Mouse (Mus musculus): ENCODE results near the gene Ints6. TPM values are rescaled to one million over a fixed set of nuclear protein-coding genes. Genes with fewer than 3 reads are reported as not detected.
"Not testable (repeated sequence)": the region's sequence is repeated elsewhere in the genome, so short reads cannot be mapped to it uniquely, and the experiment has no call there.

Gene Ints6
- polyA plus RNA-seq, 1 experiment from 2014 or later, result 24.5 TPM

DNA sequence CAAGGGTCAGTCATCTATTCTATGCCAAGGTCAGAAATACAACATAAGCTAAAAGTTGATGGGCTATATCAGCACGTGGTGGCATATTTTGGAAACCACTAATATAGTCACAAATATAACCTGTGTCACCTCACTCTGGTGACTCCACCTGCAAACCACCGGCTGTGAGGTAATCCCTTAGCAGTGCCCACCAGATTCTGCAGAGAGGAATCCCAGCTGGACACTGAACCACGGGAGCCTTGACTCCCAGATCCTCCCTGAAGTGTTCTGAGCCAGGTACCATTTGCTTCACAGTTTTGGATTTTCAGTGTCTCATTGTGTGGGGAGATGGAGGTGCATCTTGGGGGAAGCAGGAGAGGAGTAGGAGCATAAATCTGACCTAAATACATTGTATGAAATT lies 110.6 kb downstream of the Ints6 start:
- WGBS, result 75% methylated on average over 3 of the region's 3 CpGs
- Histone ChIP-seq H3K36me3 (ENCODE audit: control insufficient read depth, insufficient read depth, low read length) (no peaks in the 10 kb centered on the region), H3K4me1 (replicated peaks; ENCODE audit: control insufficient read depth, insufficient read depth, low read length) (no peaks in the 10 kb centered on the region), H3K9me3 (ENCODE audit: control insufficient read depth, low read length) (no peaks in the 10 kb centered on the region), H3K9ac (ENCODE audit: low read depth, low read length) (no peak overlapping the region), H3K27me3 (ENCODE audit: control insufficient read depth, insufficient read depth, low read length) (no peaks in the 10 kb centered on the region), H3K4me2 (replicated peaks; ENCODE audit: low read depth, low read length) (no peak overlapping the region), H3K4me3 (ENCODE audit: low read depth, low read length) (no peak overlapping the region), H3K27ac (ENCODE audit: low read depth, low read length) (no peak overlapping the region)
- no peak for DNase-seq (ENCODE audit: low spot score)
- no peak for ATAC-seq (ENCODE audit: low FRiP score)

GRCm38 (mm10) chr14:62648405-62648804 lies 112.6 kb downstream of the Ints6 start:
- ATAC-seq (ENCODE audit: low FRiP score) (no peak), DNase-seq (ENCODE audit: low spot score) (no peak)
- Histone ChIP-seq H3K4me1 (replicated peaks; ENCODE audit: control insufficient read depth, insufficient read depth, low read length) (no peaks in the 10 kb centered on the region), H3K36me3 (ENCODE audit: control insufficient read depth, insufficient read depth, low read length) (no peaks in the 10 kb centered on the region), H3K27me3 (ENCODE audit: control insufficient read depth, insufficient read depth, low read length) (no peaks in the 10 kb centered on the region), H3K27ac (ENCODE audit: low read depth, low read length) (no peak overlapping the region), H3K4me2 (replicated peaks; ENCODE audit: low read depth, low read length) (no peak overlapping the region), H3K9ac (ENCODE audit: low read depth, low read length) (no peak overlapping the region), H3K4me3 (ENCODE audit: low read depth, low read length) (no peak overlapping the region), H3K9me3 (ENCODE audit: control insufficient read depth, low read length) (no peaks in the 10 kb centered on the region)
- 88% methylated on average over 6 of the region's 6 CpGs for WGBS

- H3K27ac ChIP-seq (ENCODE audit: low read depth, low read length); ATAC-seq (ENCODE audit: low FRiP score); DNase-seq (ENCODE audit: low spot score); H3K4me1 ChIP-seq (replicated peaks; ENCODE audit: control insufficient read depth, insufficient read depth, low read length); H3K36me3 ChIP-seq (ENCODE audit: control insufficient read depth, insufficient read depth, low read length); H3K4me2 ChIP-seq (replicated peaks; ENCODE audit: low read depth, low read length); H3K9ac ChIP-seq (ENCODE audit: low read depth, low read length); H3K4me3 ChIP-seq (ENCODE audit: low read depth, low read length); H3K27me3 ChIP-seq (ENCODE audit: control insufficient read depth, insufficient read depth, low read length); H3K9me3 ChIP-seq (ENCODE audit: control insufficient read depth, low read length): not testable (repeated sequence)
- WGBS, result 89% methylated on average over 6 of the region's 7 CpGs
Measured at GRCm38 (mm10) chr14:62642368-62642767, 118.6 kb downstream of the Ints6 start.

GRCm38 (mm10) chr14:62640396-62640795 lies 120.6 kb downstream of the Ints6 start:
- H3K27me3 ChIP-seq (ENCODE audit: control insufficient read depth, insufficient read depth, low read length), result no peaks in the 10 kb centered on the region; the same call in 1 of the 2 replicates
- ATAC-seq (ENCODE audit: low FRiP score) (no peak), DNase-seq (ENCODE audit: low spot score) (no peak)
- no peaks in the 10 kb centered on the region for H3K36me3 ChIP-seq (ENCODE audit: control insufficient read depth, insufficient read depth, low read length)
- no peak overlapping the region for H3K4me3 ChIP-seq (ENCODE audit: low read depth, low read length)
- no peak overlapping the region for H3K9ac ChIP-seq (ENCODE audit: low read depth, low read length)
- H3K4me2 ChIP-seq (replicated peaks; ENCODE audit: low read depth, low read length), result no peak overlapping the region
- 66% methylated on average over 4 of the region's 4 CpGs for WGBS
- no peak overlapping the region for H3K27ac ChIP-seq (ENCODE audit: low read depth, low read length)
- no peaks in the 10 kb centered on the region for H3K4me1 ChIP-seq (replicated peaks; ENCODE audit: control insufficient read depth, insufficient read depth, low read length)
- H3K9me3 ChIP-seq (ENCODE audit: control insufficient read depth, low read length), result no peaks in the 10 kb centered on the region

- H3K4me3 ChIP-seq (ENCODE audit: low read depth, low read length), result no peak overlapping the region
- 88% methylated on average over 5 of the region's 5 CpGs for WGBS
- ATAC-seq (ENCODE audit: low FRiP score) (no peak), DNase-seq (ENCODE audit: low spot score) (no peak)
- H3K9me3 ChIP-seq (ENCODE audit: control insufficient read depth, low read length), result no peaks in the 10 kb centered on the region
- H3K9ac ChIP-seq (ENCODE audit: low read depth, low read length), result no peak overlapping the region
- no peaks in the 10 kb centered on the region for H3K36me3 ChIP-seq (ENCODE audit: control insufficient read depth, insufficient read depth, low read length)
- H3K4me2 ChIP-seq (replicated peaks; ENCODE audit: low read depth, low read length), result no peak overlapping the region
- H3K27me3 ChIP-seq (ENCODE audit: control insufficient read depth, insufficient read depth, low read length), result no peaks in the 10 kb centered on the region; the same call in 1 of the 2 replicates
- H3K27ac ChIP-seq (ENCODE audit: low read depth, low read length), result no peak overlapping the region
- H3K4me1 ChIP-seq (replicated peaks; ENCODE audit: control insufficient read depth, insufficient read depth, low read length), result no peaks in the 10 kb centered on the region
Measured at GRCm38 (mm10) chr14:62639551-62639950, 121.4 kb downstream of the Ints6 start.

DNA sequence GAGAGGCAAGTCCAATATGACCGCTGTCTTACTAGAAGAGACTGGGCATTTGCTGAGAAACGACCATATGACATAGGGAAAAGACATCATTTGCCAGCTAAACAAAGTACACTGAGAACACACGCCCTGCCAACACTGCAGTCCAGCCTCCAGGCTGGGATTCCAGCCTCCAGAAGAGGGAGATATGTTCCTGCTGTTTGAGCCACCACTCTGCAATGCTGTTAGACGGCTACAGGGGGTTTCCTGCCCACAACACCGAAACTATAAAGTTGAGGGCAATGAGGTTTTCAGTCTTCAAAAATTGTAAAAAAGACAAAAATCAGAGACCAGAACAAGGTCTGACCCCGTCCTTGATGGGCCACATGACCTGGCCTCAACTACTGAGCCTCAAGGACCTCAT lies 121.9 kb downstream of the Ints6 start:
- no peak overlapping the region for H3K9ac ChIP-seq (ENCODE audit: low read depth, low read length)
- no peaks in the 10 kb centered on the region for H3K4me1 ChIP-seq (replicated peaks; ENCODE audit: control insufficient read depth, insufficient read depth, low read length)
- H3K27me3 ChIP-seq (ENCODE audit: control insufficient read depth, insufficient read depth, low read length), result no peaks in the 10 kb centered on the region; the same call in 1 of the 2 replicates
- H3K4me2 ChIP-seq (replicated peaks; ENCODE audit: low read depth, low read length), result no peak overlapping the region
- WGBS, result 75% methylated on average over 6 of the region's 6 CpGs
- no peaks in the 10 kb centered on the region for H3K36me3 ChIP-seq (ENCODE audit: control insufficient read depth, insufficient read depth, low read length)
- no peak overlapping the region for H3K27ac ChIP-seq (ENCODE audit: low read depth, low read length)
- ATAC-seq (ENCODE audit: low FRiP score), result no peak
- H3K4me3 ChIP-seq (ENCODE audit: low read depth, low read length), result no peak overlapping the region
- DNase-seq (ENCODE audit: low spot score), result no peak
- H3K9me3 ChIP-seq (ENCODE audit: control insufficient read depth, low read length), result no peaks in the 10 kb centered on the region

GRCm38 (mm10) chr14:62638345-62638702 lies 122.6 kb downstream of the Ints6 start:
- H3K27me3 ChIP-seq (ENCODE audit: control insufficient read depth, insufficient read depth, low read length), result no peaks in the 10 kb centered on the region; the same call in 1 of the 2 replicates
- H3K27ac ChIP-seq (ENCODE audit: low read depth, low read length), result no peak overlapping the region
- no peaks in the 10 kb centered on the region for H3K36me3 ChIP-seq (ENCODE audit: control insufficient read depth, insufficient read depth, low read length)
- no peaks in the 10 kb centered on the region for H3K9me3 ChIP-seq (ENCODE audit: control insufficient read depth, low read length)
- no peak for DNase-seq (ENCODE audit: low spot score)
- no peaks in the 10 kb centered on the region for H3K4me1 ChIP-seq (replicated peaks; ENCODE audit: control insufficient read depth, insufficient read depth, low read length)
- no peak overlapping the region for H3K4me3 ChIP-seq (ENCODE audit: low read depth, low read length)
- no peak overlapping the region for H3K9ac ChIP-seq (ENCODE audit: low read depth, low read length)
- 0 out of 2 replicates have a peak, but pooled peaks have one; percentile 19 for ATAC-seq (ENCODE audit: low FRiP score)
- no peak overlapping the region for H3K4me2 ChIP-seq (replicated peaks; ENCODE audit: low read depth, low read length)
- WGBS, result 59% methylated on average over 6 of the region's 6 CpGs

- peak; percentile 49 for ATAC-seq (ENCODE audit: low FRiP score)
- no peaks in the 10 kb centered on the region for H3K36me3 ChIP-seq (ENCODE audit: control insufficient read depth, insufficient read depth, low read length)
- no peak overlapping the region for H3K4me3 ChIP-seq (ENCODE audit: low read depth, low read length)
- H3K27me3 ChIP-seq (ENCODE audit: control insufficient read depth, insufficient read depth, low read length), result no peaks in the 10 kb centered on the region; the same call in 1 of the 2 replicates
- WGBS, result 36% methylated on average over 9 of the region's 9 CpGs
- no peaks in the 10 kb centered on the region for H3K4me1 ChIP-seq (replicated peaks; ENCODE audit: control insufficient read depth, insufficient read depth, low read length)
- peak; percentile 31 for DNase-seq (ENCODE audit: low spot score)
- H3K9ac ChIP-seq (ENCODE audit: low read depth, low read length), result no peak overlapping the region
- H3K27ac ChIP-seq (ENCODE audit: low read depth, low read length), result no peak overlapping the region
- H3K4me2 ChIP-seq (replicated peaks; ENCODE audit: low read depth, low read length), result no peak overlapping the region
- H3K9me3 ChIP-seq (ENCODE audit: control insufficient read depth, low read length), result no peaks in the 10 kb centered on the region
Measured at GRCm38 (mm10) chr14:62637436-62638344, 123.3 kb downstream of the Ints6 start.

- Histone ChIP-seq H3K36me3 (ENCODE audit: control insufficient read depth, insufficient read depth, low read length) (no peaks in the 10 kb centered on the region), H3K4me3 (ENCODE audit: low read depth, low read length) (no peak overlapping the region), H3K27me3 (ENCODE audit: control insufficient read depth, insufficient read depth, low read length) (no peaks in the 10 kb centered on the region), H3K4me1 (replicated peaks; ENCODE audit: control insufficient read depth, insufficient read depth, low read length) (no peaks in the 10 kb centered on the region), H3K9me3 (ENCODE audit: control insufficient read depth, low read length) (no peaks in the 10 kb centered on the region; the same call in 1 of the 2 replicates), H3K4me2 (replicated peaks; ENCODE audit: low read depth, low read length) (no peak overlapping the region), H3K9ac (ENCODE audit: low read depth, low read length) (no peak overlapping the region), H3K27ac (ENCODE audit: low read depth, low read length) (no peak overlapping the region)
- WGBS, result 92% methylated on average over 5 of the region's 5 CpGs
- DNase-seq (ENCODE audit: low spot score), result no peak
- no peak for ATAC-seq (ENCODE audit: low FRiP score)
Measured at GRCm38 (mm10) chr14:62627951-62628350, 133.0 kb downstream of the Ints6 start.

Measured in hindbrain, embryonic 11.5 days (tissue).